Mouse (Mus musculus) stomach, embryonic 16.5 days (tissue): ENCODE results near the gene Cavin1. TPM values are rescaled to one million over a fixed set of nuclear protein-coding genes. Genes with fewer than 3 reads are reported as not detected.
A peak's percentile ranks its signal among the peaks of the same experiment; 100 is the strongest.

Experiments
- ATAC-seq: fragments of 200-750 bp; cut with Nextera tagmentation; 2 replicates; pipeline ENCODE4 v1.8.0; 2017; ENCODE audit warnings: moderate number of reproducible peaks, moderate TSS enrichment; ENCODE audit not compliant: insufficient read depth, low FRiP score
- H3K27ac ChIP-seq: fragments of 300-500 bp; sonication (generic); 2 replicates; pipeline ENCODE4 v1.5.1; 2014; ENCODE audit warnings: low read length
- H3K27me3 ChIP-seq: fragments of 300-500 bp; sonication (generic); 2 replicates; pipeline ENCODE4 v1.6.1; 2014; ENCODE audit warnings: low read length, control low read depth, mixed read lengths; ENCODE audit not compliant: control insufficient read depth, insufficient read depth
- H3K36me3 ChIP-seq: fragments of 300-500 bp; sonication (generic); 2 replicates; pipeline ENCODE4 v1.6.1; 2014; ENCODE audit warnings: low read length; ENCODE audit not compliant: control insufficient read depth, insufficient read depth
- H3K4me1 ChIP-seq: fragments of 300-500 bp; sonication (generic); 2 replicates; pipeline ENCODE4 v1.6.1; 2014; ENCODE audit warnings: low read length, control low read depth, mixed read lengths; ENCODE audit not compliant: control insufficient read depth, insufficient read depth
- H3K4me2 ChIP-seq: fragments of 300-500 bp; sonication (generic); 2 replicates; pipeline ENCODE4 v1.6.1; 2014; ENCODE audit warnings: low read depth, low read length, mixed read lengths
- H3K4me3 ChIP-seq: fragments of 300-500 bp; sonication (generic); replicated peaks from 2 replicates; pipeline ENCODE4 v1.5.1; 2014; ENCODE audit warnings: mild to moderate bottlenecking, low read length
- H3K9ac ChIP-seq: fragments of 300-500 bp; sonication (generic); 2 replicates; pipeline ENCODE4 v1.6.1; 2014; ENCODE audit warnings: low read length
- H3K9me3 ChIP-seq: fragments of 300-500 bp; sonication (generic); replicated peaks from 2 replicates; pipeline ENCODE4 v1.6.1; 2016; ENCODE audit warnings: low read length, control low read depth; ENCODE audit not compliant: control insufficient read depth
- WGBS: fragments of 180-500 bp; shearing (Covaris S2); extraction: QIAGEN DNeasy Blood & Tissue Kit; methylation state at CpG from one replicate; pipeline ENCODE4 v1.1.7; 2014; 5-methylcytosine and 5-hydroxymethylcytosine counted together
- polyA plus RNA-seq: library from polyadenylated mRNA; unstranded; fragments of >200 nt; fragmentation: Nextera tagmentation; extraction: Ambion mirVana; gene quantifications from 2 replicates; pipeline ENCODE4 v1.2.1, GENCODE M21; 2015

Cavin1 gene
- polyA plus RNA-seq, 1 experiment from 2014 or later = 381 TPM

GRCm38 (mm10) chr11:100983778-100984131 lies 13.1 kb upstream of the Cavin1 start:
- Histone ChIP-seq H3K36me3 (no peaks in the 10 kb centered on the region), H3K27me3 (no peaks in the 10 kb centered on the region), H3K9me3 (no peaks in the 10 kb centered on the region), H3K27ac (no peak overlapping the region), H3K9ac (no peak overlapping the region), H3K4me2 (0 out of 2 replicates have a peak overlapping the region, but pooled peaks have one; percentile 59), H3K4me3 (no peak overlapping the region), H3K4me1 (peaks cover 11% of the 10 kb centered on the region; the same call in 1 of the 2 replicates)
- no peak for ATAC-seq
- WGBS = 58% methylated on average over 7 of the region's 7 CpGs

- no peaks in the 10 kb centered on the region for H3K27me3 ChIP-seq
- peak; percentile 79 for ATAC-seq
- H3K4me1 ChIP-seq = peaks cover 11% of the 10 kb centered on the region; the same call in 1 of the 2 replicates
- peak overlapping the region; percentile 71 for H3K9ac ChIP-seq
- 3% methylated on average over 20 of the region's 20 CpGs for WGBS
- no peak overlapping the region; the same call in 1 of the 2 replicates for H3K27ac ChIP-seq
- peak overlapping the region; percentile 45 for H3K4me3 ChIP-seq
- no peaks in the 10 kb centered on the region for H3K36me3 ChIP-seq
- H3K9me3 ChIP-seq = no peaks in the 10 kb centered on the region
- peak overlapping the region; percentile 59 for H3K4me2 ChIP-seq
These were observed 12.6 kb upstream of the Cavin1 start for GRCm38 (mm10) chr11:100983125-100983777.

- Histone ChIP-seq H3K4me1 (peaks cover 11% of the 10 kb centered on the region; the same call in 1 of the 2 replicates), H3K36me3 (no peaks in the 10 kb centered on the region), H3K9ac (no peak overlapping the region), H3K4me3 (no peak overlapping the region), H3K9me3 (no peaks in the 10 kb centered on the region), H3K27ac (no peak overlapping the region), H3K4me2 (no peak overlapping the region), H3K27me3 (no peaks in the 10 kb centered on the region)
- ATAC-seq = no peak
- WGBS = 29% methylated on average over 8 of the region's 8 CpGs
These were observed 11.4 kb upstream of the Cavin1 start for GRCm38 (mm10) chr11:100982087-100982486.

GRCm38 (mm10) chr11:100981236-100981635 lies 10.5 kb upstream of the Cavin1 start:
- H3K27me3 ChIP-seq = no peaks in the 10 kb centered on the region
- WGBS = 66% methylated on average over 3 of the region's 3 CpGs
- H3K4me3 ChIP-seq = no peak overlapping the region
- no peak for ATAC-seq
- H3K9ac ChIP-seq = no peak overlapping the region
- no peak overlapping the region for H3K4me2 ChIP-seq
- H3K4me1 ChIP-seq = peaks cover 11% of the 10 kb centered on the region; the same call in 1 of the 2 replicates
- no peak overlapping the region for H3K27ac ChIP-seq
- no peaks in the 10 kb centered on the region for H3K9me3 ChIP-seq
- H3K36me3 ChIP-seq = no peaks in the 10 kb centered on the region

- Histone ChIP-seq H3K9ac (no peak overlapping the region), H3K27ac (peak overlapping the region; percentile 75), H3K27me3 (no peaks in the 10 kb centered on the region), H3K4me3 (no peak overlapping the region), H3K4me2 (no peak overlapping the region), H3K4me1 (peaks cover 11% of the 10 kb centered on the region; the same call in 1 of the 2 replicates), H3K9me3 (no peaks in the 10 kb centered on the region), H3K36me3 (no peaks in the 10 kb centered on the region)
- no peak for ATAC-seq
- 79% methylated on average over 1 of the region's 1 CpGs for WGBS
These were observed 9.8 kb upstream of the Cavin1 start for GRCm38 (mm10) chr11:100980438-100980837.

- no peak overlapping the region for H3K4me2 ChIP-seq
- WGBS = 27% methylated on average over 8 of the region's 8 CpGs
- H3K9ac ChIP-seq = 0 out of 2 replicates have a peak overlapping the region, but pooled peaks have one; percentile 8
- peaks cover 11% of the 10 kb centered on the region; the same call in 1 of the 2 replicates for H3K4me1 ChIP-seq
- no peaks in the 10 kb centered on the region for H3K9me3 ChIP-seq
- H3K27ac ChIP-seq = peak overlapping the region; percentile 75
- no peaks in the 10 kb centered on the region for H3K27me3 ChIP-seq
- peak; percentile 67 for ATAC-seq
- H3K4me3 ChIP-seq = no peak overlapping the region
- no peaks in the 10 kb centered on the region for H3K36me3 ChIP-seq
These were observed 9.2 kb upstream of the Cavin1 start for GRCm38 (mm10) chr11:100979887-100980286.

- Histone ChIP-seq H3K4me2 (no peak overlapping the region), H3K9ac (no peak overlapping the region), H3K27me3 (0 out of 2 replicates have a peak, but pooled peaks cover 4% of the 10 kb centered on the region), H3K4me1 (peaks cover 22% of the 10 kb centered on the region), H3K36me3 (no peaks in the 10 kb centered on the region), H3K27ac (peak overlapping the region; percentile 71), H3K4me3 (no peak overlapping the region), H3K9me3 (no peaks in the 10 kb centered on the region)
- 43% methylated on average over 7 of the region's 7 CpGs for WGBS
- ATAC-seq = no peak
These were observed 4.6 kb upstream of the Cavin1 start for GRCm38 (mm10) chr11:100975241-100975640.

- Histone ChIP-seq H3K27ac (peak overlapping the region; percentile 71), H3K36me3 (no peaks in the 10 kb centered on the region), H3K4me1 (peaks cover 18% of the 10 kb centered on the region), H3K9me3 (no peaks in the 10 kb centered on the region), H3K4me3 (no peak overlapping the region), H3K4me2 (no peak overlapping the region), H3K9ac (peak overlapping the region; percentile 36), H3K27me3 (0 out of 2 replicates have a peak, but pooled peaks cover 4% of the 10 kb centered on the region)
- no peak for ATAC-seq
- 42% methylated on average over 14 of the region's 14 CpGs for WGBS
These were observed 3.8 kb upstream of the Cavin1 start for GRCm38 (mm10) chr11:100974381-100974970.

GRCm38 (mm10) chr11:100973245-100973644 lies 2.6 kb upstream of the Cavin1 start:
- no peaks in the 10 kb centered on the region for H3K36me3 ChIP-seq
- H3K27ac ChIP-seq = no peak overlapping the region
- H3K4me3 ChIP-seq = no peak overlapping the region
- 0 out of 2 replicates have a peak, but pooled peaks cover 4% of the 10 kb centered on the region for H3K27me3 ChIP-seq
- ATAC-seq = no peak
- WGBS = 86% methylated on average over 7 of the region's 7 CpGs
- H3K4me2 ChIP-seq = no peak overlapping the region
- H3K4me1 ChIP-seq = peaks cover 20% of the 10 kb centered on the region
- H3K9me3 ChIP-seq = no peaks in the 10 kb centered on the region
- no peak overlapping the region for H3K9ac ChIP-seq
